Mouse (Mus musculus) heart, embryonic 10.5 days (tissue): ENCODE results near the gene Zfyve21. TPM values are rescaled to one million over a fixed set of nuclear protein-coding genes. Genes with fewer than 3 reads are reported as not detected.

ENCODE experiments used
- DNase-seq: peaks from one replicate; pipeline ENCODE4 v3.0.0-alpha.2; 2017; ENCODE audit warnings: low spot score
- H3K27ac ChIP-seq: fragments of 300-500 bp; sonication (generic); 2 replicates; pipeline ENCODE4 v1.5.1; 2016; ENCODE audit warnings: mild to moderate bottlenecking
- H3K27me3 ChIP-seq: fragments of 300-500 bp; sonication (generic); 2 replicates; pipeline ENCODE4 v1.6.1; 2016; ENCODE audit warnings: mild to moderate bottlenecking; ENCODE audit not compliant: poor library complexity, insufficient read depth, severe bottlenecking
- H3K36me3 ChIP-seq: fragments of 300-500 bp; sonication (generic); 2 replicates; pipeline ENCODE4 v1.6.1; 2016; ENCODE audit warnings: mild to moderate bottlenecking, moderate library complexity
- H3K4me1 ChIP-seq: fragments of 300-500 bp; sonication (generic); 2 replicates; pipeline ENCODE4 v1.6.1; 2016; ENCODE audit warnings: mild to moderate bottlenecking
- H3K4me3 ChIP-seq: fragments of 300-500 bp; sonication (generic); 2 replicates; pipeline ENCODE4 v1.5.1; 2016; ENCODE audit warnings: mild to moderate bottlenecking, moderate library complexity
- H3K9me3 ChIP-seq: fragments of 300-500 bp; sonication (generic); 2 replicates; pipeline ENCODE4 v1.6.1; 2016; ENCODE audit warnings: mild to moderate bottlenecking, moderate library complexity
- WGBS: fragments of 180-500 bp; shearing (Covaris S2); methylation state at CpG from one replicate; pipeline ENCODE4 v1.1.7; 2016; 5-methylcytosine and 5-hydroxymethylcytosine counted together
- polyA plus RNA-seq: library from polyadenylated mRNA; unstranded; fragments of >200 nt; fragmentation: Nextera tagmentation; extraction: Ambion mirVana; gene quantifications from 2 replicates; pipeline ENCODE4 v1.2.1, GENCODE M21; 2016

Gene Zfyve21
- polyA plus RNA-seq, 1 experiment from 2014 or later = 109 TPM

DNA sequence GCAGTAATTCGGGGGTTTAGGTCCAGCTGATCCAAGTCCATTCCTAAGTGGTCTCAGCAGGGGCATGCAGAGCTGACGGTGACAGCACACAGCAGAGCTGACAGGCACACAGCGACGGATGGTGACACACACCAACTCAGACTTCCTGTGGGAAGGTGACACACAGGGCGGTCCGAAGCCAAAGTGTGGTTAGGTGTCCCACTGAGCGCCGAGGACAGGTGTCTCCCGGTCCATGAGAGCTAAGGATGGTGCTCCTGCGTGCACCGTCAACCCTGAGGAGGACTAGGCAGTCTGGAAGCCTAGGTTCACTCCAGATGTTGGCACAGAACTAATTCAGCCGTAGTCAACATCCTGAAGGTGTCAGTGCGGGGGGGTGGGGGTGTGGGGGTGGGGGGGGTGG, 1.9 kb upstream of the Zfyve21 start:
- Histone ChIP-seq H3K9me3 (no peaks in the 10 kb centered on the region), H3K27me3 (no peaks in the 10 kb centered on the region), H3K36me3 (peaks cover 27% of the 10 kb centered on the region), H3K4me1 (peaks cover 57% of the 10 kb centered on the region), H3K27ac (no peak overlapping the region), H3K4me3 (0 out of 2 replicates have a peak overlapping the region, but pooled peaks have one; percentile 84)
- no peak for DNase-seq
- WGBS = 81% methylated on average over 13 of the region's 13 CpGs

DNA sequence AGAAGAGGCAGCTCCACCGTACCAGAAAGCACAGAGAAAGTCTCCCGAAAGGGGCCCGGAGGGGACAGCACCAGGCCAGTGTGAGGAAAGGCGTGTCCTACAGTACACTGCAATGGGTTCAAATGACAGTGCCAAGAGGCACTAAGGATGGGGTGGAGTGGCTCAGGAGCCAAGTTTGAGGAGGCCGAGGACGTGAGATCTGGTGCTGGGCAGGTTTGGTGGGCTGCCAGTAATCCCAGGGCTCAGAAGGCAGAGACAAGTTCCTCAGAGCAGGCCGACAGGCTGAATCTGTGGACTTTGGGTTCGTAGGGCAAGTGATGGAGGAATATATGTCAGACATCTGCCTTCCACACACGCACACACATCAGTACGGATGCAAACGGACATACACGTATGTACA, 1.4 kb upstream of the Zfyve21 start:
- DNase-seq = no peak
- Histone ChIP-seq H3K4me3 (peak overlapping the region; percentile 84), H3K4me1 (peaks cover 60% of the 10 kb centered on the region), H3K27me3 (no peaks in the 10 kb centered on the region), H3K36me3 (peaks cover 23% of the 10 kb centered on the region), H3K27ac (no peak overlapping the region), H3K9me3 (no peaks in the 10 kb centered on the region)
- 68% methylated on average over 12 of the region's 12 CpGs for WGBS

DNA sequence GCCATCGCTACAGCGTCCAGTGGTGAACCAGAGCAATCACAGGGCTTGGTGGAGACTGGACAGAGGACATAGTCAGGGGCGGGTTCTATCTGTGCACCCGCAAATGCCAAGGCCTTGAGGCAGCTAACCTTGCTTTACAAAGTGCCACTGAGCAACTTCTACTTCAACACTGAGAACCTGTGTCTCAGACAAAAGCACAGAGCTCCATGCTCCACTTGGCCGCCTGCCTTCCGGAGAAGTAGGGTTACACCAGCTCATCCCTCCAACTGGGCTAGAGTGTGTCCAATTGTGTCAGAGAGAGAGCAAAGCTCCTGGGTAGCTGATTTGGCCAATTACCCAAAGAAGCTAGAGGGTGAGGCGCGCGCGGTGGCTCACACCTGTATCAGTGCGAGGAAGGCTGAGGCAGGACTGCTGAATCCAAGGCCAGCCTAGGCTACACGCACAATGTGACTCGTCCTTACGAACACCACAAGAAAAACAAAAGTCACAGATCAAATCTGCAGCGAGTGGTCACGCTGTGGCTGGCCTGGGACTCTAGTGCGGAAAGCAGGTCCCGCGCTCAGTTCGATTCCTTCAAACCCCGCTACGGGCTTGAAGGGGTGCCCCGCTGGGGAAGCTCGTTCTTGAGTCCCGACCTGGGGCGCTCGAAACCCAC, 732 bp upstream of the Zfyve21 start:
- peak; percentile 84 for DNase-seq
- Histone ChIP-seq H3K27ac (peak overlapping the region; percentile 95), H3K9me3 (no peaks in the 10 kb centered on the region), H3K4me3 (peak overlapping the region; percentile 84), H3K27me3 (no peaks in the 10 kb centered on the region), H3K4me1 (peaks cover 64% of the 10 kb centered on the region), H3K36me3 (peaks cover 22% of the 10 kb centered on the region)
- WGBS = 4% methylated on average over 27 of the region's 27 CpGs

DNA sequence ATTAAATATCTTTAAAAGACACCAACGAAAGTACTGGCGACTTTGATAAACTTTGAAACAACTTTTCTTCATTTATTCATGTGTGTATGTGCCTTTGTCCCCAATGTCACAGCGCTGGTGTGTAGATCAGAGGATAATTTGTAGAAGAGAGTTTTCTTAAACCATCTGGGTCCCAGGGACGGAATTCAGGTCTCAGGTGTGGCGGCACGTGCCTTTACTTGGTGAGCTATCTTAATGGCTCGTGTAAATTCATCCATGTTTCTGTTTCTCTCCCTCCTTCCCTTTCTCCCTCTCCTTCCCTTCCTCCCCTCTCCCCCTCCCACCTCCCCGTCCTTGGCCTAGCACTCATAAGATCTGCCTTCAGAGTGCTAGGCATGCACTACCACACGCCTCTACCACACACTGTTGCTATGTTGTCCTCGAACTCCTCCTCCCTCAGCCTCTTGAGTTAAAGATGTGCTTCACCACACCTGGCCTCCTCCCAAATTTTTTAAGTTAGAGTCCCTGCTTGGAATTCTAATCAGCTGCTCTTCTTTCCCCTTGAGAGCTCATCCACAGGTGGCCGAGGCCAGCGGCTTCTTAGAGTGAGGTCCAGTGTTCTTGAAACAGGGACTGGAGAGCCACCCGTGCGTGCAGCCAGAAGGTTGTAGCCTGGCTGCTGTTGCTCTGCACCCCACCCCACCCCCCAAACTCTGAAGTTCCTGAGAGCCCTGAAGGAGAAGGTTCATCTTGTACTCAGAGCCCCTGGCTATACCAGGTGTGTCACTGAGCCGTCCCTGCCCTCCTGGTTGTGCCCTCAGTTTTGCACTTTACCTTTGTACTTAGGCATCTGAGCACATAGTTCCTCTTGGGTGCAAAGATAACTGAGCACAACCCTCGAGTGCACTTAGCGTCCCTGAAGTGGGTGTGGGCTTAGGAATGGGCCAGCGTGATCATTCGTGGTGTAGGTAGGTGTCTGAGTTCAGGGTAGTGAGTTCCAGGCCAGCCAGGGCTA, 1.1 kb downstream of the Zfyve21 start:
- DNase-seq = no peak
- no peaks in the 10 kb centered on the region for H3K9me3 ChIP-seq
- H3K27me3 ChIP-seq = no peaks in the 10 kb centered on the region
- WGBS = 21% methylated on average over 19 of the region's 19 CpGs
- peaks cover 9% of the 10 kb centered on the region; the same call in 1 of the 2 replicates for H3K36me3 ChIP-seq
- H3K4me3 ChIP-seq = peak overlapping the region; percentile 84
- peak overlapping the region; percentile 95 for H3K27ac ChIP-seq
- H3K4me1 ChIP-seq = peaks cover 68% of the 10 kb centered on the region

DNA sequence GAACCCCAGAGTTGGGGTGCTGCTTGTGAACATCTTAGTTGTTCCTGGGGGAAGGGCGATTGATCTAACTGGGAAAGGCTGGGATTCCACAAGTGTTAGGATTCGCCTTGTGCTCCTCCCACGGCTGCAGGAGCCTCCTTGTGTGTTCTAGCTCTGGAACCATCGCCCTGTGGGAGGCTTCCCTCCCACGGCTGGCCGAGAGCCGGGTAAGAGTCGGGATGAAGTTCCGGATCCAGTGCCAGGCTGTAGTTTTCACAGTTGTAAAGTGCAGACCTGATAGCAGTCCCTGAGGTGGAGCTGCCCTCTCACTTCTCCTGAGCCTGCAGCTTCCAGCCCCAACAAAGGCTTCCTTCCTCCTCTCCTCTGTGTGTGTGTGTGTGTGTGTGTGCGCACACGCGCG, 2.6 kb downstream of the Zfyve21 start:
- Histone ChIP-seq H3K9me3 (no peaks in the 10 kb centered on the region), H3K4me1 (peaks cover 77% of the 10 kb centered on the region), H3K4me3 (peak overlapping the region; percentile 84), H3K27me3 (no peaks in the 10 kb centered on the region), H3K36me3 (peaks cover 9% of the 10 kb centered on the region), H3K27ac (peak overlapping the region; percentile 56; the same call in 1 of the 2 replicates)
- no peak for DNase-seq
- WGBS = 57% methylated on average over 13 of the region's 13 CpGs

- no peaks in the 10 kb centered on the region for H3K9me3 ChIP-seq
- DNase-seq = no peak
- peaks cover 77% of the 10 kb centered on the region for H3K4me1 ChIP-seq
- H3K36me3 ChIP-seq = peaks cover 9% of the 10 kb centered on the region
- H3K4me3 ChIP-seq = peak overlapping the region; percentile 84; the same call in 1 of the 2 replicates
- no peaks in the 10 kb centered on the region for H3K27me3 ChIP-seq
- peak overlapping the region; percentile 56; the same call in 1 of the 2 replicates for H3K27ac ChIP-seq
- WGBS = 67% methylated on average over 9 of the region's 9 CpGs
Observed at GRCm38 (mm10) chr12:111816967-111817366, 3.0 kb downstream of the Zfyve21 start.

DNA sequence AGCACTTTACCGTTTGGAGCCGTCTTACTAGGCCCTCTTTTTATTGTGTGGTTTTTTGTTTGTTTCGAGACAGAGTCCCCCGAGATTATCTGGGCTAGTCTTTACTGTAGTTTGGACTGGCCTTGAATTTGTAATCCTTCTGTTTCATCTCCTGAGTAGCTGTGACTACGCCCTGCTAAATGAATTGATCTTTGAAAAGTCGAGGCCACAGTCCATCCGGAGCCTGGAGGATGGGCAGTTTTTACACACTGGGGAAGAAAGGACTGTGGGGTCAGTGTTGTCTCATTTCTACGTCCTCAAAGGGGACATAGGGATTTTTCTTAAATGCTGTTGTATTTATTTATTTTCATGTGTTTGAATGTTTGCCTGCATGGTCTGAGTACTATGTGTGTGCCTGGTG, 4.0 kb downstream of the Zfyve21 start:
- Histone ChIP-seq H3K4me1 (peaks cover 69% of the 10 kb centered on the region), H3K9me3 (no peaks in the 10 kb centered on the region), H3K27me3 (no peaks in the 10 kb centered on the region), H3K36me3 (peaks cover 14% of the 10 kb centered on the region), H3K4me3 (no peak overlapping the region), H3K27ac (no peak overlapping the region)
- DNase-seq = no peak
- 91% methylated on average over 8 of the region's 8 CpGs for whole genome bisulfite sequencing

- no peak for DNase-seq
- Histone ChIP-seq H3K4me3 (no peak overlapping the region), H3K27me3 (no peaks in the 10 kb centered on the region), H3K36me3 (peaks cover 33% of the 10 kb centered on the region), H3K27ac (no peak overlapping the region), H3K9me3 (no peaks in the 10 kb centered on the region), H3K4me1 (peaks cover 63% of the 10 kb centered on the region)
- 82% methylated on average over 8 of the region's 8 CpGs for WGBS
Observed at GRCm38 (mm10) chr12:111819936-111820335, 6.0 kb downstream of the Zfyve21 start.

DNA sequence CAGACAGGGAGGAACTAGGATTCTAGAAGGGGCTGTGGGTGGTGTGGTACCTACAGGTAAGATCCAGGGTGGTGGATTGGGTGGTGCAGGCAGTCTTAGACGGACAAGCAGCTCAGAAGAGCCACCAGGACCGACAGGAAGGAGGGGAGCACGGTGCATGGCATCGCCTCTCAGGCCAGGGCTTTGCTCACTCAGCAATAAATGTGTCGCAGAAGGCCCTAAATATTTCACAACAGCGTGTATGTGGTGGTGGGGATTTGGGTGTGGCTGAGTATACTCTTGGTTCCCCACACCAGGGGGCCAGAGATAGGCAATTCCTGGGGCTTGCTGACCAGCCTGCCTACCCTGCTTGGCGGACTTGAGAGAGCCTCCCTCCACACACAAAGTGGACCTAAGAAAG, 6.7 kb downstream of the Zfyve21 start:
- no peak overlapping the region for H3K4me3 ChIP-seq
- WGBS = 84% methylated on average over 7 of the region's 7 CpGs
- H3K27me3 ChIP-seq = no peaks in the 10 kb centered on the region
- H3K27ac ChIP-seq = no peak overlapping the region
- H3K36me3 ChIP-seq = peaks cover 41% of the 10 kb centered on the region
- no peaks in the 10 kb centered on the region for H3K9me3 ChIP-seq
- no peak for DNase-seq
- peaks cover 55% of the 10 kb centered on the region for H3K4me1 ChIP-seq

- H3K27ac ChIP-seq = no peak overlapping the region
- DNase-seq = no peak
- H3K4me1 ChIP-seq = peaks cover 43% of the 10 kb centered on the region
- no peaks in the 10 kb centered on the region for H3K9me3 ChIP-seq
- no peaks in the 10 kb centered on the region for H3K27me3 ChIP-seq
- 71% methylated on average over 4 of the region's 4 CpGs for WGBS
- H3K4me3 ChIP-seq = no peak overlapping the region
- peaks cover 53% of the 10 kb centered on the region for H3K36me3 ChIP-seq
Observed at GRCm38 (mm10) chr12:111821931-111822330, 8.0 kb downstream of the Zfyve21 start.

DNA sequence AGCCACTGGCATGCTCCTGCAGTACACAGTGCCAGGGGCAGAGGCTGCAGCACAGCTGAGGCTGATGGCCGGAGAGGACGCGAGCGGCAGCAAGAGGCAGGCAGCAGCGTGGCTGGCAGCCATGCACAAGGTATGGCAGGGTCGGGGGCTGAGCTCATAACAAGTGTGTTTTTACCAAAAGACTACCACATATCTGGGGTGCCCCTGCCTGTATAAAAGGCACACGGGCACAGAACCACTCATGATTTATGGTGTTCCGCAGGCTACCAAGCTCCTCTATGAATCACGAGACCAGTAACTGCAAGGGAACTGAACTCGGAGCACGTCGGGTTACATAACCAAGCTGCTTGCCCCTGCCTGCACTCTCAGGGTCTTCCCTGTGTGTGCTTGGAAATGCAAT, 13.6 kb downstream of the Zfyve21 start:
- 93% methylated on average over 12 of the region's 12 CpGs for WGBS
- Histone ChIP-seq H3K4me3 (no peak overlapping the region), H3K36me3 (peaks cover 96% of the 10 kb centered on the region)

DNA sequence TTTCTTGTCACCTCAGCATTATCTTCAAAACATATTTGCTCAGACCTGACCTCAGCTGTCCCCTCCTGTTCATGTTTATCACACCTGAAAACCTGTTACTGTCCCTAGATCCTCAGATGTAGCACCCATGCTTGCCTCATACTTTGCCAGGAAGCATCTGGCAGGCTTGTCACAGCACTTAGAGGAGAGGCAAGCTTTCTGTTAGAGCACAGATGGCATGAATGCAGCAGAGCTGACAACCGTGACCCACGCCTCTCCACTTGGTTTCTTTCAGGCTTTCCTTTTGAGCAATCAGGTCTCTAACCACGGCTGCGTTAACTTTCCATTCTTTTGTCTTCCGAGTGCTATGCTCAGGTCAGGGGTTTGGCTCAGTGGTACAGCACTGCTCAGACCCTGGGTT, 15.5 kb downstream of the Zfyve21 start:
- 90% methylated on average over 5 of the region's 5 CpGs for WGBS

More for the DNA sequence above, 13.6 kb downstream of the Zfyve21 start:
- Histone ChIP-seq H3K4me1 (peaks cover 3% of the 10 kb centered on the region; the same call in 1 of the 2 replicates), H3K27me3 (no peaks in the 10 kb centered on the region), H3K9me3 (no peaks in the 10 kb centered on the region), H3K27ac (no peak overlapping the region)
- DNase-seq = no peak

GRCm38 (mm10) chr12:111829954-111830353, 16.0 kb downstream of the Zfyve21 start:
- H3K36me3 ChIP-seq = peaks cover 98% of the 10 kb centered on the region
- 90% methylated on average over 9 of the region's 9 CpGs for WGBS
- H3K9me3 ChIP-seq = no peaks in the 10 kb centered on the region
- H3K4me1 ChIP-seq = no peaks in the 10 kb centered on the region
- no peak overlapping the region for H3K27ac ChIP-seq
- no peak overlapping the region for H3K4me3 ChIP-seq
- H3K27me3 ChIP-seq = no peaks in the 10 kb centered on the region
- DNase-seq = no peak

More for the DNA sequence above, 15.5 kb downstream of the Zfyve21 start:
- Histone ChIP-seq H3K4me1 (no peaks in the 10 kb centered on the region), H3K27ac (no peak overlapping the region), H3K36me3 (peaks cover 98% of the 10 kb centered on the region), H3K9me3 (no peaks in the 10 kb centered on the region), H3K27me3 (no peaks in the 10 kb centered on the region), H3K4me3 (no peak overlapping the region)
- DNase-seq = no peak
